Mouse (Mus musculus): ENCODE data around the gene Arx. TPM values are rescaled to one million over a fixed set of nuclear protein-coding genes. Genes with fewer than 3 reads are reported as not detected.

Gene Arx
- 2.1 and 3.5 TPM in 2 replicates for polyA plus RNA-seq (2016; fragmentation: Nextera tagmentation; extraction: Ambion mirVana)

DNA sequence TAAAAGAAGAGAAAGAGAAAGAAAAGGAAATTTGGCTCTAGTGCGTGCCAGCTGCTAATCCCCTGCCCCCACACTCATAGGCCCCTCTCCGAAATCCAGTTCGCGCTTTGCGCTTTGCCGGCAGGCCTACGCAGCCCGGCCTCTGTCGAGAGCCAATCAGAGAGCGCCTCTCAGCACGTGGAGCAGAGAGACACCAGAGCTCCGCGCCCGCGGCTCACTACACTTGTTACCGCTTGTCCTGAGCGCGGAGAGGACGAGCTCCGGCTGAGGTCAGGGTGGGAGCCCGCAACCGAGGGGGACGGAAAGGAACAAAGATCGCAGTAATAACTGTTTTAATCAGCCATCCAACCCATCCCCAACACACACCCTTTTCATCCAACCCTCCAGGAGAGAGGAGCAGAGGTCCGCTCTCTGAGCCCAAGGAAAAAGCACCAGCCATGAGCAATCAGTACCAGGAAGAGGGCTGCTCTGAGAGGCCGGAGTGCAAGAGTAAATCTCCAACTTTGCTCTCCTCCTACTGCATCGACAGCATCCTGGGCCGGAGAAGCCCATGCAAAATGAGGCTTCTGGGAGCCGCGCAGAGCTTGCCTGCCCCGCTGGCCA lies at the start of gene Arx:
Gene Arx (plus strand): TSS at position 155 of the 603 bp plus-strand sequence.
- Histone ChIP-seq H3K27ac (no peak within 1 kb of the TSS), H3K36me3 (no peaks in the 10 kb centered on the region), H3K27me3 (ENCODE audit: insufficient read depth, poor library complexity, severe bottlenecking) (peaks cover 98% of the 10 kb centered on the region), H3K4me1 (replicated peaks) (peaks cover 13% of the 10 kb centered on the region; the same call in 1 of the 2 replicates), H3K4me3 (peak within 1 kb of the TSS; percentile 34), H3K9me3 (0 out of 2 replicates have a peak, but pooled peaks cover 3% of the 10 kb centered on the region)
- DNase-seq (ENCODE audit: low spot score), result peak; percentile 83
- 23% methylated on average over 31 of the region's 31 CpGs for WGBS

DNA sequence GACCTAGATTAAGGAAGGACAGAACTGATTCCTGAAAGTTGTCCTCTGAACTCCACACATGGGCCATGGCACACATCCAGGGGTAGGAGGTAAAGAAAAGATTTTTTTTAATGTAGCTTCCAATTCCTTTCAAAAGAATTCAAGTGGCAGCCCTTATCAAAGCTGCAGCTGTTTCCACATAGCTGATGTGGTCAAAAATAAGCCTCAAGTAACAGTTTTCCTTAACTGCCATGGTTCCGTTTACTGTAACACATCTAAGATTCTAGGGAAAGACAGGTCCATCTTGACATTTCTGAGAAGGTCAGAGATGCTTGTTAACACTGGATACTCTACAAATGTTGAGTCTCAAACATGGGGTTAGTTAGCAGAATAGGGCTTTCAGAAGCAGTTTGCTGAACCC lies 34.9 kb upstream of the Arx start:
- H3K4me1 ChIP-seq (replicated peaks), result no peaks in the 10 kb centered on the region
- H3K27me3 ChIP-seq (ENCODE audit: insufficient read depth, poor library complexity, severe bottlenecking), result no peaks in the 10 kb centered on the region
- no peaks in the 10 kb centered on the region for H3K9me3 ChIP-seq
- no peak overlapping the region for H3K27ac ChIP-seq
- H3K36me3 ChIP-seq, result no peaks in the 10 kb centered on the region
- DNase-seq (ENCODE audit: low spot score), result no peak
- 93% methylated on average over 1 of the region's 1 CpGs for WGBS
- no peak overlapping the region for H3K4me3 ChIP-seq

DNA sequence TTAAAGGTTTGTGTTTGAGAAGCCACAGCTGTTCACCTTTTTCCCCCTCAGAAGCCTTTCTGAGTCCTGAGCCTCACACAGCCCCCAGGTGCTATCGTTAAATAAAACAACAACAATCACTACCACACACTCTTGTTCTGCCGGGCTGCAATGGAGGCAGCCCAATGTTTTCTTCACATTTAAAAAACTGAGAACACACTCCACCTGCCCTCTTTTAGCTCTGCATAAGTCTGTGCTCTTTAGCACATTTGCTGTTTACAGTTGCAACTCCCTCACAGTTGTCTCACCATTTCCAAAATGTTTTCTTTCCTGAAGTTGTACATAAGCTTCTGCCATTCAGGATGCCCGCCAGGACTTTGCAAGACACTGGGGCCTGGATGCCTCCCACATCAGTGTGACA lies 10.6 kb upstream of the Arx start:
- H3K27me3 ChIP-seq (ENCODE audit: insufficient read depth, poor library complexity, severe bottlenecking), result peaks cover 46% of the 10 kb centered on the region
- H3K4me1 ChIP-seq (replicated peaks), result no peaks in the 10 kb centered on the region
- WGBS, result 58% methylated on average over 3 of the region's 3 CpGs
- DNase-seq (ENCODE audit: low spot score), result no peak
- no peak overlapping the region for H3K4me3 ChIP-seq
- H3K27ac ChIP-seq, result no peak overlapping the region
- H3K9me3 ChIP-seq, result no peaks in the 10 kb centered on the region
- H3K36me3 ChIP-seq, result no peaks in the 10 kb centered on the region

DNA sequence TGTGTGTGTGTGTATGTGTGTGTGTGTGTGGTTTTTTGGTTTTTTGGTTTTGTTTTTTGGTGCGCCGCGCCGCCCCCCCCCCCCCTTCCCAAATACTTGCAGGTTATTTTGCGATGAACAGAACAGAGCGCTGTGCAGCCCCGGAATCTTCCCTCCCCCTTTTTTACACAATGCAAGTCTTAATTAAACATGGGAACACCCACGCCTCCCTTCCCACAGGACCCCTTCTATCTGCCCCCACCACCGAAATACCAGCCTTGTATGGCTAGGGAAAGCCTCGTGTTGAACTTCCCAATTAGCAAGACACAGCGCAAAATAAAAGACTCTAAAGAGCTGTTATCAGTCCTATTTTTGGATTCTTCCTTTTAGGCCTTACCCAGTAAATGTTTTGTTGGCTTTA lies 6.3 kb upstream of the Arx start:
- DNase-seq (ENCODE audit: low spot score), result no peak
- Histone ChIP-seq H3K36me3 (no peaks in the 10 kb centered on the region), H3K27ac (no peak overlapping the region), H3K9me3 (no peaks in the 10 kb centered on the region), H3K4me1 (replicated peaks) (0 out of 2 replicates have a peak, but pooled peaks cover 7% of the 10 kb centered on the region), H3K27me3 (ENCODE audit: insufficient read depth, poor library complexity, severe bottlenecking) (peaks cover 87% of the 10 kb centered on the region), H3K4me3 (no peak overlapping the region)
- WGBS, result 39% methylated on average over 11 of the region's 11 CpGs

DNA sequence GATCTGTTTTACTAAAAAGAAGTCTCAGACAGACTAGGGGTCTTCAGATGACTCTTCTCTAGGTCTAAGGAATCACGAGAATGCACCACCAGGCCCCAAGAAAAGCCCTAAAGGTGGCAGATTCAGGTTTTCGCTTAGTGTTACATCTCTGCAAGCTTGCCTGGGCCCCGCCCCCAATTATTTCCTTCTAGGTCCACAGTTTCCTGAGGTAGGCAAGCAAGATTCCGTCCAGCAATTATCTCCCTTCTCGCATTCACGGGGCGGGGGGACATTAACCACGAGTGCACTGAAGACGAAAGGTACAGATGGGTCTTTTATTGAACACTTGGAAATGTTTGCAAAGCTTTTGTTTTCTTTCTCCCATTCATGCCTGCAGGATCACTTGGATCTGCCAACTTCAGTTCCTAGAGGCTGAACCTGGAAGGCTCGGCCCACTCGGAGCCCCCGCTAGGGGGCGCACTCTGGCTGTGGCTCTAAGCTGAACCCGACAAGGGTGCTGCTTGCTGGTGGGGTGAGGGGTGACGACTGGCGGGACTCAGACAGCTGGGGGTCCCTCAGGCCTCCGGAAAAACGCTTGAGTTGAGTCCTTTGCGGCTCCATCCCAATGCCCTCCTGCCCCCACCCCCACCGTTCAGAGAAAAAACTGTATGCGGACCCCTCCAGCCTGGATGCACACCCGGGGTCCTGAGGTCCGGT lies 5.1 kb upstream of the Arx start:
- DNase-seq (ENCODE audit: low spot score), result peak; percentile 69
- 14% methylated on average over 23 of the region's 23 CpGs for WGBS
- H3K4me3 ChIP-seq, result peak overlapping the region; percentile 29
- 0 out of 2 replicates have a peak, but pooled peaks cover 7% of the 10 kb centered on the region for H3K4me1 ChIP-seq (replicated peaks)
- H3K9me3 ChIP-seq, result no peaks in the 10 kb centered on the region
- H3K36me3 ChIP-seq, result no peaks in the 10 kb centered on the region
- H3K27ac ChIP-seq, result no peak overlapping the region
- peaks cover 94% of the 10 kb centered on the region for H3K27me3 ChIP-seq (ENCODE audit: insufficient read depth, poor library complexity, severe bottlenecking)

DNA sequence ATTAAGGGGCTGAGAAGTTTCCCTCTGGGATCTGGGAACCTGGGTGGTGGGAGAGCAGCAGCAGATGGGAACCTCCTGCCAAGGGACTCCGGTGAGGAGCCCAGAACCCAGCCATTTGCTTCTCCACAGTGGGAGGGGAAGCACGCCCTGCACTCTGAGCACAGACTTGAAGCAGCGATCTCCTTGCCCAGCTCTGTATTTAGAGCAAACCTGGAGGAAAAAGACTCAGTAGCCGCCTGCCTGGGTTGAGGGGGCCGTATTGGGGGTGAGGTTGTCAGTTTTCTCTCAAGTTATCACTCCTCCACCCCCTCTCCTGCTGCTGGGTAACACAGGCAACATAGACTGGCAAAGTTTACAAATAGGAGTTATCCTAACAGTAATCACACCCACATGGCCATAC lies 4.5 kb upstream of the Arx start:
- peaks cover 95% of the 10 kb centered on the region for H3K27me3 ChIP-seq (ENCODE audit: insufficient read depth, poor library complexity, severe bottlenecking)
- peak; percentile 20 for DNase-seq (ENCODE audit: low spot score)
- no peaks in the 10 kb centered on the region for H3K9me3 ChIP-seq
- H3K27ac ChIP-seq, result no peak overlapping the region
- no peaks in the 10 kb centered on the region for H3K36me3 ChIP-seq
- WGBS, result 19% methylated on average over 5 of the region's 5 CpGs
- peak overlapping the region; percentile 29 for H3K4me3 ChIP-seq
- H3K4me1 ChIP-seq (replicated peaks), result 0 out of 2 replicates have a peak, but pooled peaks cover 7% of the 10 kb centered on the region

DNA sequence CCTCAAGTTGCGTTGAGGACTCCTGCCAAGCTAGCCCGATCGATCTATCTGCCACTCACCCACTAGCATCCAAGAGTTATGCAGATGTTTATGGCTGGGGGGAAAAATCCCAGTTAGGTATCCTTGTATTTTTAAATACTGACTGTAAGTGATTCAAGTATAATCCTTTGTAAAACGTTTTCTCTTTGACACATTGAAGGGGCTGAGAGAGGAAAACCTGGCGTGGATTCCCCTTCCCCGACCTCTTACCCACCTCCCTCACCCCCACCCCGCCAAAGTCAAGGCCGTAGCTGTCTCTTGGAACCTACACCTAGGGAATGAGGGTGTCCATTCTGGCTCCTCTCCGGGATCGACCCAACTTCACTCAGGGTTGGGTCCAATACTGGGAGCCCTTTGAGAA lies 1.2 kb upstream of the Arx start:
- 0 out of 2 replicates have a peak, but pooled peaks cover 3% of the 10 kb centered on the region for H3K9me3 ChIP-seq
- H3K27me3 ChIP-seq (ENCODE audit: insufficient read depth, poor library complexity, severe bottlenecking), result peaks cover 98% of the 10 kb centered on the region
- 29% methylated on average over 10 of the region's 10 CpGs for WGBS
- no peaks in the 10 kb centered on the region for H3K36me3 ChIP-seq
- no peak overlapping the region for H3K4me3 ChIP-seq
- DNase-seq (ENCODE audit: low spot score), result peak; percentile 3
- peaks cover 16% of the 10 kb centered on the region; the same call in 1 of the 2 replicates for H3K4me1 ChIP-seq (replicated peaks)
- no peak overlapping the region for H3K27ac ChIP-seq

DNA sequence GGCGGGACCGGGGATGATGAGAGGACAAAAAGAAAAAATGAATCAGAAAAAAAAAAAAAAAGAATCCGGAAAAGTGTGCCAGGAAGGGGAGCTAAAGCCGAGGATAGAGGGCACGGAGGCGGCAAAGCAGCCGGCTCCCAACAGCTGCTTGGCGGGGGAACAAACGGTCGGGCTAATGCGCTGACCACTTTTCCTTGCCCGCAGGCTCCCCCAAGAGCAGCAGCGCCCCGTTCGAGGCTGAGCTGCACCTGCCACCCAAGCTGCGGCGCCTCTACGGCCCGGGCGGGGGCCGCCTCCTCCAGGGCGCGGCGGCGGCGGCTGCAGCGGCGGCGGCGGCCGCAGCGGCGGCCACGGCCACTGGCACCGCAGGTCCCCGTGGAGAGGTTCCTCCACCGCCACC lies 2.1 kb downstream of the Arx start:
- 0 out of 2 replicates have a peak, but pooled peaks cover 3% of the 10 kb centered on the region for H3K9me3 ChIP-seq
- peak overlapping the region; percentile 47 for H3K4me3 ChIP-seq
- WGBS, result 11% methylated on average over 37 of the region's 37 CpGs
- peaks cover 98% of the 10 kb centered on the region for H3K27me3 ChIP-seq (ENCODE audit: insufficient read depth, poor library complexity, severe bottlenecking)
- H3K36me3 ChIP-seq, result no peaks in the 10 kb centered on the region
- H3K27ac ChIP-seq, result no peak overlapping the region
- H3K4me1 ChIP-seq (replicated peaks), result peaks cover 10% of the 10 kb centered on the region; the same call in 1 of the 2 replicates
- peak; percentile 26 for DNase-seq (ENCODE audit: low spot score)

DNA sequence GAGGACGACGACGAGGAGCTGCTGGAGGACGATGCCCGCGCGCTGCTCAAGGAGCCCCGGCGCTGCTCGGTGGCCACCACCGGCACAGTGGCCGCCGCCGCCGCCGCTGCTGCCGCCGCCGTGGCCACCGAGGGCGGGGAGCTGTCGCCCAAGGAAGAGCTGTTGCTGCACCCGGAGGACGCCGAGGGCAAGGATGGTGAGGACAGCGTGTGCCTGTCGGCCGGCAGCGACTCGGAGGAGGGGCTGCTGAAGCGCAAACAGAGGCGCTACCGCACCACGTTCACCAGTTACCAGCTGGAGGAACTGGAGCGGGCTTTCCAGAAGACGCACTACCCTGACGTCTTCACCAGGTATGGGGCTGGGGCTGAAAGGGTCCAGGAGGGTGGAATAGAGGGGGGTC lies 2.8 kb downstream of the Arx start:
- H3K9me3 ChIP-seq, result 0 out of 2 replicates have a peak, but pooled peaks cover 3% of the 10 kb centered on the region
- no peak overlapping the region for H3K27ac ChIP-seq
- H3K4me3 ChIP-seq, result peak overlapping the region; percentile 47
- DNase-seq (ENCODE audit: low spot score), result peak; percentile 39
- WGBS, result 20% methylated on average over 37 of the region's 37 CpGs
- no peaks in the 10 kb centered on the region for H3K36me3 ChIP-seq
- peaks cover 10% of the 10 kb centered on the region; the same call in 1 of the 2 replicates for H3K4me1 ChIP-seq (replicated peaks)
- H3K27me3 ChIP-seq (ENCODE audit: insufficient read depth, poor library complexity, severe bottlenecking), result peaks cover 100% of the 10 kb centered on the region

DNA sequence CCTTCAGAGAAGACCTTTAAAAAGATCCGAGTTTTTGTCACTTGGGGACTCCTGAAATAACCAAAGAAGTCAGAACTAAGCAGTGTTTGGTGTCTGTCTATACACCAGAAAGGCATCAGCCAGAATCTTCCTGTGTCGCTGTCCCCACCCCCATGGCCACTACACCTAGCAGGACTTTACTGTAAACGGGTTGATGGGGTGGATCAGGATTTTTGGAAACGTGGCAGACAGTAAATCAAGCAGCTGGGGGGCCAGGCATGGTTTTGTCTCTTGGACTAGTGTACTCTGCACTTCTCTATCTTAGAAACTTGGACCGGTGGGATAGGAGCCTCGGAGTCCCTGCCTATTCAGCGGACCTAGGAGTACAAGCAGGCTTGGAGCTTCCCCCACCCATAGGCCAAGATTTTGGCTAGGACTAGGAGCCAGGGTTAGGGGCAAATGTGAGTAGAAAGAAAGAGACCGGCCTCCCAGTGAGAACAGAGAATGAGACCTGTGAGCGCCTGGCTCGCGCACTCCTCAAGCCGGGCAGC lies 3.7 kb downstream of the Arx start:
- WGBS, result 16% methylated on average over 12 of the region's 12 CpGs
- Histone ChIP-seq H3K36me3 (no peaks in the 10 kb centered on the region), H3K27me3 (ENCODE audit: insufficient read depth, poor library complexity, severe bottlenecking) (peaks cover 100% of the 10 kb centered on the region), H3K9me3 (0 out of 2 replicates have a peak, but pooled peaks cover 3% of the 10 kb centered on the region), H3K27ac (no peak overlapping the region), H3K4me3 (no peak overlapping the region), H3K4me1 (replicated peaks) (peaks cover 13% of the 10 kb centered on the region; the same call in 1 of the 2 replicates)
- DNase-seq (ENCODE audit: low spot score), result peak; percentile 36

DNA sequence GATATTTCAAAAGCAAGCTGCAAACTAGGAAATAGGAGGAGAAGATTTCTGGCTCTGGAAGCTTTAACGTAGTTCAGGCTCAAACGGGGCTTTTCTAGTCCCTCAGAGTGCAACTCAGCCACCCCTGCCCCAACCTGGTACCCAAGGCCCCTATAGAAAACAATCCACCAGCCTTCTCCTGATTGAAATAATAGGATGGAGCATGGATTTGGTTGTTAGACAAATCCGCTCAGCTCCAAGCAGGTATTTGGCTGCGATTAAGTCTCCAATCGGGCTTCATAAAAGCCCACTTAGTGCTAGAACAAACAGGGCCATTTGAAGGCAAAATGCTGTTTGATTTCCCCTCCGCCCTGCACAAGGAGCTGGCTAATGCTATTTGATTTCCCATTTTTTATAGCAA lies 5.8 kb downstream of the Arx start:
- H3K27ac ChIP-seq, result no peak overlapping the region
- 0 out of 2 replicates have a peak, but pooled peaks cover 3% of the 10 kb centered on the region for H3K9me3 ChIP-seq
- no peak overlapping the region for H3K4me3 ChIP-seq
- H3K27me3 ChIP-seq (ENCODE audit: insufficient read depth, poor library complexity, severe bottlenecking), result peaks cover 100% of the 10 kb centered on the region
- no peaks in the 10 kb centered on the region for H3K36me3 ChIP-seq
- DNase-seq (ENCODE audit: low spot score), result no peak
- H3K4me1 ChIP-seq (replicated peaks), result peaks cover 16% of the 10 kb centered on the region
- WGBS, result 23% methylated on average over 6 of the region's 6 CpGs

DNA sequence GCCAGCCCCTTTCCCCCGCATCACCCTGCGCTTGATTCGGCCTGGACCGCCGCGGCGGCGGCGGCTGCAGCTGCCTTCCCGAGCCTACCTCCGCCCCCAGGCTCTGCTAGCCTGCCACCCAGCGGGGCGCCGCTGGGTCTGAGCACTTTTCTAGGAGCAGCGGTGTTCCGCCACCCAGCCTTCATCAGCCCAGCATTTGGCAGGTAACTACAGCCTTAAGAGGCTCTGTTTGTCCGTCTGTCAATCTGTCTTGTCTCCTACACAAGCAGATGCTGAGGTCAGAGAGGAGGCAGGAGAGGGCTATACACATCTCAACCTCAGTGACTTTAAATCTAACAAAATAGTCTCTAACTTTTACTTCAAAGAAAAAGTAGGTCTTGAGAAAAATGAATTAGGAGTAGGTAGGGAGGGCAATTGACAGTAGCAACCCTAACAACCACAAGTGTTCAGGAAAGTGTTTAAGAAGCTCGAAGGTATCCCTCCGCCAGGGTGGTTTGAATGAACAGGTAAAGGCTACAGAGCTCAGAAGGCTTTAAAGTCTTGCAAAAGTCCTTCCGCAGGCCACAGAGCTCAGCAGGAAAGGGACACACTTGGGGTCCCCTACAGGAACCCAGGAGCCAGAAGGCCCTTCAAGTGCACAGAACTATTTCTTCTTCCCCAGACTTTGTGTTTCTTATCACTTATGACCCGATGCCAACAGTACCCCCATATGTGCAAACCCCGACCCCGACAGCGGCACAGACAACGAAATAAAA lies 8.7 kb downstream of the Arx start:
- Histone ChIP-seq H3K4me3 (no peak overlapping the region), H3K4me1 (replicated peaks) (peaks cover 9% of the 10 kb centered on the region), H3K36me3 (no peaks in the 10 kb centered on the region), H3K9me3 (no peaks in the 10 kb centered on the region; the same call in 1 of the 2 replicates), H3K27ac (no peak overlapping the region), H3K27me3 (ENCODE audit: insufficient read depth, poor library complexity, severe bottlenecking) (peaks cover 100% of the 10 kb centered on the region)
- peak; percentile 25 for DNase-seq (ENCODE audit: low spot score)
- WGBS, result 19% methylated on average over 24 of the region's 25 CpGs

Measured in hindbrain, embryonic 10.5 days (tissue).